Mouse (Mus musculus): Measurements from ENCODE around the gene Ppard.

Gene Ppard

DNA sequence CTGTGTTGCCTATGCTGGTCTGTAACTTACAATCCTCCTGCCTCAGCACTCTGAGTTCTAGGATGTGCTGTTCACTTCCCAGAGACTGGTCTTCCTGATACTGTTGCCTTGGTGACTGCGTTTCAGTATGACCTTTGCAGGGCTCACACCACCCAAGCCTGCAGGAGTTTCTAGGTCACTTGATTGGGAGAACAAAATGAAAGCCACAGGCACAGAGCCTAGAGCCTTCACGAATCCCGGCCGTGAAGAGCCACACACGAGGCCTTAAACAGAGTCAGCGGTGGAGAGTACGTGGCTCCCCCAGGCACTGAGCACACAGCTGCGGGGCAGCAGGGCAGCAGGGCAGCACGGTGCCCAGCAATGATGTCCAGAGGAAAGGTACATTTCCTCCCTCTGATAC lies 25.8 kb downstream of the Ppard start:
- no peak for DNase-seq

DNA sequence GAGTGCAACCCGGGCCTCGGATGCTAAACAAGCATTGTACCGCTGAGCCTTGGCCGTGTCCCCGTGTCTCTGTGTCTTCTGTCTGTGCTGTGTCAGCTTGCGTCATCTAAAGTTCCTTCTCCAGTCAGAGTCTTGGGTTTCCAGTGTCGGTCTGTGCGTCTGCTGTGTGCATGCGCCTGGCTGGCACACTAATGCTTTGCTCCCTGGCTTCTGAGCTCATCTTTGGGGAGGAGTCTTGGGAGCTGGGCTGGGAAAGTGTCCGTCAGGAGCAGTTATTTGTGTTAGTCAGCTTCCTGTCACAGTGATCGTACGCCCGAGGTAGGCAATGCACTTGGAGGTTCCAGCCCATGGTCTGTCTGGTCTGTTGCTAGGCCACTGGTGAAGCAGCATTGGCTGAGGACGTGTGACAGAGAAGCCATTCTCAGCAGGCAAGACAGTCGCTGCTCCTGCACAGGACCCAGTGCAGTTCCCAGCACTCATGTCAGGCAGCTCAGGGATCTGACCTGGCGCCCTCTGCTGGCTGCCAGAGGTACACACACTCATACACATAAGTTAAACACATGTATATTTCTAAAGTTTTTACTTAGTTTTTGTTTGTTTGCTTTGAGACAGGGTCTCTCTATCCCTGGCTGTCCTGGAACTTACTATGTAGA lies 27.5 kb downstream of the Ppard start:
- DNase-seq = no peak

DNA sequence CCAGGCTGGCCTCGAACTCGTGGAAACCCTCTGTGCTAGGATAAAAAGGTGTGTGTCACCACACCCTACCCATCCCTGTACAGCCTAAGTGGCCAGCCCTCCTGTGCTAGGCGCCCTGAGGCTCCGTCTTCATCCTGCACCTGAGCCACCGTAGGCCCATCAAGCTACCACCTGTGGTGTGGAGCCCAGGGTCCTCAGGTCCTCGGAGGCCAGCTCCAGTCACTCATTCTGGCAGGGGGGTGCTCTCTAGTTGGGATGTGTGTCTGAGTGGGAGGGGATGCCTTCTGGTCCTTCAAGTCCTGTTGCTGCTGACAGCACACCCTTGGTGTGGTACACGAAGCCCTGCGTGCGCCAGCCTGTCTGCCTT lies 28.0 kb downstream of the Ppard start:
- no peak for DNase-seq

DNA sequence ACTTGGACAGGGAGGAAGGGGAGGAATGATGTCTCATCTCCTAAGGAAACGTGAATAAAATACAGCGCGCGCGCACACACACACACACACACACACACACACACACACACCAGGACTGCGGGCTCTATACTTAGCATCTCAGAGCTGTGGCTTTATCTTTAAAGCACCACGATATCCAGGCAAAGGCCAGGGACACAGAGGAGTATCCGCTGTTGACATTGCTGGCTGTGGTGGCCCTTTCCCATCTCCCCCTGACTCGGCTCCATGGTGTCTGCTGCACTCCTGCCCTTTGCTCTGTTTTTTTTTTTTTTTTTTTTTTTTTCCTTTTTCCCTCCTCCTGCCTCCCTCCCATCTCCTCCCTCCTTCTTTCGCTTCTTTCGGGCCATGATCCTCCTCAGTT lies 29.3 kb downstream of the Ppard start:
- DNase-seq = no peak

DNA sequence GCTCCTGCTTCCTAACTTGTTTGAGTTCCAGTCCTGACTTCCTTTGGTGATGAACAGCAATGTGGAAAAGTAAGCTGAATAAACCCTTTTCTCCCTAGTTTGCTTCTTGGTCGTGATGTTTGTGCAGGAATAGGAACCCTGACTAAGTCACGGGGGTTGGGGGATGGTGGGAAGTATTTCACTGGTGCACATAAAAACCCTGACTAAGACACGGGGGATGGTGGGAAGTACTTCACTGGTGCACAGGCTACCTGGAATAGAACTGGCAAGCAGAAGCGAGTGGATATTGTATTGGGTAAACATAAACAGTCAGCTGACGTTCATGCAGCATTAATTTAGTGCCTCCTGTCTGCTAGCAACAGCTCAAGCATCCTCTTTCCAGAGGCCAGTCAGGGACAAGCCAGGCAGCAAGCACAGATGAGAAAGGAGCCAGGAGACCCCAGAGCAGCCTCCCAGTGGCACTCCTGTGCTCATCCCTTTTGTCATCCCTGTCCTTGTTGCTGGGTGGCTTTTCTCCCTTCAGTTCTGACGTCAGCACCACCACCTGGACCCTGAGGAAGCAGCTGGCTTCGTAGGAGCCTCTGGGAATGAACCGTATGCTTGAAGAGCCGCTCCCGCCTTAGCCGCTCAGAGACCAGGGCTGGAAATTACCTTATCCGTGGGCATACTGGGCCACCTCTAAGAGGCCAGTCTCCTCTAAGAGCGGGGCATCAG lies 30.8 kb downstream of the Ppard start:
- no peak for DNase-seq

DNA sequence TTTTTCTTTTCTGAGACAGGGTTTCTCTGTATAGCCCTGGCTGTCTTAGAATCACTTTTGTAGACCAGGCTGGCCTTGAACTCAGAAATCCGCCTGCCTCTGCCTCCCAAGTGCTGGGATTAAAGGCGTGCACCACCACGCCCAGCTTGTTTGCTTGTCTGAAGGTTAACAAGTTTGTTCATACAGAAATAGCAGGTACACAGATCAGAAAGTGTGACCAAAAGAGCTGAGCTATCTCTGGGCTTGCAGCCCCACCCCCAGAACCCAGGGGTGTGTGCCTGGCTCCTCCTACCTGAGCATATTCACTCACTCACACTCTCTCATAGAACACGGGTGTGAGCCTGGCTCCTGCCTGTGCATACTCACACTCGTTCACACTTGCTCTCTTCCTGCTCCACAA lies 34.8 kb downstream of the Ppard start:
- no peak for DNase-seq

DNA sequence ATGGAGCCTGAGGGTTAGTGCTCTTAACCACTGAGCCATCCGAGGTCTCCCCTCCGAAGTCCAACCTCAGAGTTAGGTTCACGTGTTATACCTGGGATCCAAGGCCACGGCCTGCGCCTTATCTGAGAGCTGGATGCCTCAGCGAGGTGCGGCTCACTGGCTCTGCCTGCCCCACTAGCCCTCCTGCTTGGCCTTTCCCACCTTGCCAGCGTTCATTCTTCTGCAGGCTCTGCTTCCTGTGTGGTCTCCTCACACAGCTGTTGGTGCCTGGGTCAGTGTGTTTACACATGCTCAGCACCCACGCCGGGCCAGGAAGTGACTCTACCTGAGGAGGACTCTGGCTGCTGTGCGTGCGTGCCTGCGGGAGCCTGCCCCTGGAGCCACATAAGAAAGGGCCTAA lies 37.7 kb downstream of the Ppard start:
- peak in 1 of 2 experiments; percentile 43 for DNase-seq

DNA sequence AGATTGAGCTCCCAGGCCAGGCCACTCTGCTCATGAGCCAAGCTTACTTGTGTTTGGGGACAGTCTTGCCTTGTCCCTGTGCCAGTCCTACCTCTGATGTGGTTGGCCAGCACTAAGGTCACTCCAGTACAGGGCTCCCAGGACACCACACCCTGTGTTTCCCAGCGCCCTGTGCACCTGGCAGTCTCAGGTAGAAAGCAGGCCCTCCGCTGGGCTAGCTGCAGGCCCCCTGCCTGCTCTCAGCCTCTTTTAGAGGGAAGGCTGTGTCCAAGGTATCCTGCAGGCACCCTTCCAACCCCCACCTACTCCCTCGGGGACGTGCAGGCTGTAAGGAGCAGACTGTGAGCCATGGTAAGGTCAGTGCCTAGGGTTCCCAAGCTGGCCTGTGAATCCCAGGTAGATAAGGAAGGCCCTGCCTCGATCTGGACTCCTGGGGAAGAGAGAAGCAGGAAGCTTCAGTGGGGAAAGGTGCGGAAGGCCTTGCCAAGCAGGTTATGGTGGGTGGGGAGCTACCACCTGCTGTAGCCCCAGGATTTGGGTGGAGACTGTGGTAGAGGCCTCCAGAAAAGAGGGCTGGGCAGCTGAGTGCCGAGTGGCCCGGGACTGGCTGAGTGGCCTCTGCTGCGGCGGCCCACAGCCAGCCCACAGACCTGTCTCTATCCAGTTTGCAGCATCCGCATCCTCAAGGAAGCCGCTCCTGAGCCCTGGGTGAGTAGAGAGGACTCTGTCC lies 39.2 kb downstream of the Ppard start:
- DNase-seq = no peak

DNA sequence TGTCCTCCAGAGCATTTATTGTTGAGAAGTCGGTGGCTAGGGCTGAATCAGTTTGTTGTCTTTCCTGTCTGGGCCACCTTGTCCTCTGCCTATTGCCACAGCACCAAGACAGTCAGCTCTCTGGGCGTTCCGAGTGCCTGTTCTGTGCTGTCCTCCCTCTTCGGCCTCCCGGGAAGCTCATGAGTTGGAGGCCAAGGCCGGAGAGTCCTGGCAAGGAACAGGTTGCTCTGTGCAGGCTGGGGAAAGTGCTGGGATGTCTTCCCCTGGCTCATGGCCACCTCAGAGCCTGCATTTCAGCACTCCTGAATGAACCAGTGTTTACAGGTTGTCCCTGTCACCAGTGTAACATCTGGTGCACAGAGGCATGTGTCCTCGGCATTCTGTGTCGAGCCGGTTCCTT lies 39.8 kb downstream of the Ppard start:
- no peak for DNase-seq

DNA sequence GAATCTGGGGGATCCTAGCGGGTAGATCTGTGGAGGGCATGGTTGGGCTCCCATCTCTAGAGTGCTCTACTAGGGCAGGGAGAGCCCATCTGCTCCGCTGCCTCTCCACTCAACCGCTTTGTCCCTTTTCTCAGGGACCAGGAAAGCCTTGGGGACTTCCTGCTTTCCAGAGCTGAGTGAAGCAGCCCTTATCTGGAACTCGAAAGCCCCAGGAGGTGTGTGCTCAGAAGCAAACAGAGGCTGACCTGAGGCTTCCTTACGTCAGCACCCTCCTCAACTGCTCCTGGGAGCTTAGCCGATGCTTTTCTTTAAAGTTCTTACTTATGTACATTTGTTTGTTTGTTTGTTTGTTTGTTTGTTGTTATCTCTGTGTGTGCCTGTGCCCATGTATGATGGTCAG lies 40.3 kb downstream of the Ppard start:
- DNase-seq = no peak

DNA sequence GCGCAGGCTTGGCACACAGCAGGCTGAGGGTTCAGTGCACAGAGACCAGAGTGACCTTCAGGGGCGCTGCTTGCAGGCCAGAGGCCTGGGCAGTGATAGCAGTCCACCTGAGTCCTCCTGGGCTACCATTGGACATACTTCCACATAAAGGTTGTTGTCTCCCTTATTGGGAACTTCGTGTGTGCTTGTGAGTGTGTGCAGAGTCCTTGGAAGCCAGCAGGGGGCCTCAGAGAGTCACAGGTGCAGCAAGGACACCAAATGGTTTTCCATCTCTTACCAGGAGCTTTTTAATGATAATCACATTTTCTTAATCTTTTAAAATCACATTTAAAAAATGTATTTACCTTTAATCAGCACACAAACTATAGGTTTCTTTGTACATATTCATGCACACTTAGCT lies 42.2 kb downstream of the Ppard start:
- no peak for DNase-seq

DNA sequence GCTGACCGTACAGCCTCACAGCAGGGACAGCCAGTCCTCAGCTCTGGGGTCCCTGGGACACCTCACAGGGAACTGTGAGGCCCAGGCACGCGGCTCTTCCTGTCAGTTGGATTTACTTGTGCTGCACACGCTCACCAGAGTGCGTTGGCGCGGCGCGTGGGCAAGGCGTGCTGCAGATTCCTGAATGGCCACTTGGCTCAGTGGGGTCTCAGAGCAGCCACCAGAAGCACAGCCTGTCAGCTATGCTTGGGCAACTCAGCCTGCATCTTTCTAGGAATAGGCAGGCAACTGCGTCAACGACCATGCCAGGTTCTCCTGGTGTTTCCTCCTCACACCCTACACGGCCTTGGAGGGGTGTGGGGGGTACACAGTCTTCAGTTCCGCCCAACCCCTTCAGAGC lies 44.7 kb downstream of the Ppard start:
- no peak for DNase-seq

DNA sequence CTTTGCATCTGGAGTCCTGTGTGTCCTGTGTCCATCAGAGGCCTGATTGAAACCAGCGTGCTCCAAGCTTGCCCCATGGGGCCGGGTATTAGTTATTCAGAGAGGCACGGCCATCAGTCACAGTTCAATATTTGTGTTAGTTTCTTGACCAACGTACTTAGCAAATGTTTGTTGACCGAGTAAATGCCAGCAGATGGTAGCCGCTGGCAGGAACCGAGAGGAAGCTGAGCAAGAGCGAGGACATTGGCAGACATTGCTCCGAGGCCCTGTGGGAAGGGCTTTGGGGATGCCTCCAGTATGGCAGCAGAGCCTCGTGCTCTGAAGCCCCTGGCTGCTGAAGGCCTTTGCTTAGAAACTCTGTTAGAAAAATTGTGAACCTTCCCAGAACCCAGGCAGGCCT lies 45.2 kb downstream of the Ppard start:
- no peak for DNase-seq

DNA sequence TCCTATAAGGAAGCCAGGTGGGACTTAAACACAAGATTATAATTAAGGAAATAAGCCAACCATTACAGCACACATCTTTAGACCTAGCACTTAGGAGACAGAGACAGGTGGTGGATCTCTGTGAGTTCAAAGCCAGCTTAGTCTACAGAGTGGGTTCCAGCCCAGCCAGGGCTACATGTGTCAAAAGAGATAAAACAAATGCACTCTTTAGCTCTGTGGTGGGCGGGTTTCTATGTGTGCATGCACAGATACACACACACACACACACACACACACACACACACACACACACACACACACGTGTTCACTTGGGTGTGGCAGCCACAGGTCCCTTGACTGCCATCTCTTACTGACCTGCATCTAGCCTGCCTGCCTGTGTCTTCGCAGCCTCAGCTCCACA lies 45.7 kb downstream of the Ppard start:
- DNase-seq = no peak

DNA sequence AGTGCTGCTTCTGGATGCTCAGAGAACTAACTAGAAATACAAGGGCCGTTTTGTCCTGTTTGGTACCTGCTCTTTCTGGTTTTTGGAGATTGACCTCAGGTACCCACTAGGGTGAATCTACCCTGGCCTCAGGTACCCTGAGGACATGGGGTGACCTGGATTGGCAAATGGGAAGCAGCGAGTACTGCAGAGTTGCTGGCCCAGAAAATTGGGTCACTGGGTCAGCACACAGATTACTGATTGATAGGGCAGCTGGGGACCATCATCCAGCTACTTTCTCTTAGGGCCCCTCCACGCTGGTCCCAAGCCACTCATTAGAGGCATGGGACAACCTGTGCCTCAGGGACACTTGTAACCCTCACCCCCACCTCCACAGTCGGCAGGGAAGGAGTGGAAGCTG lies 46.7 kb downstream of the Ppard start:
- DNase-seq = no peak

DNA sequence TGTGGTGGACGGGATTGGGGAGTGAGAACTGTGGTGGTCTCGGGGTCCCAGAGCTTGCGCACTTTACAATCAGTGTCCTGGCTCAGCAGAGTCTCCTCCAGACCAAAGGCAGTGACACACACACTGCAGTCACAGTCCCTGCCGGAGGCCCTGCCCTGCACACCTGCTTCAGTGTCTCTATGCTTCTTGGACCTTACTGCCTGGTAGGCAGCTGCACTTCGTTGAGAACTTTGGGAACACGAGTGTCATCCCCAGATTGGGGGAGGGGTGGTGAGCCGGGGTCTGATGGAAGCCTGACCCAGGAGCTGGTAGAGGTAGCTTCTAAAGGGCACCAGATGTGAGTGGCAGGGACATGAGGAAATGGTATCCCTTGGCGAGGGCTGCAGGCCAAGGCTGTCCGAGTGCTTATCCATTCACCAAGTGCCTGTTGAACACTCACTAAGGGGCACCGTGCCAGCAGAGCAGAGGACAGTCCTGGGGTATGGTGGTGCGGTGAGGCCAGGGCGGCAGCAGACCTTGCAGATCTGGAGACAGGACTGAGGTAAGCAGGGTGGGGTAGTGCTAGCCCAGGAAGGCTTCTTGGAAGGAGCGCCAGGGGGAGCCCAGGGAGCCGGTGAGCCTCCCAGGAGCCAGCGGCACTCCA lies 47.4 kb downstream of the Ppard start:
- no peak for DNase-seq

DNA sequence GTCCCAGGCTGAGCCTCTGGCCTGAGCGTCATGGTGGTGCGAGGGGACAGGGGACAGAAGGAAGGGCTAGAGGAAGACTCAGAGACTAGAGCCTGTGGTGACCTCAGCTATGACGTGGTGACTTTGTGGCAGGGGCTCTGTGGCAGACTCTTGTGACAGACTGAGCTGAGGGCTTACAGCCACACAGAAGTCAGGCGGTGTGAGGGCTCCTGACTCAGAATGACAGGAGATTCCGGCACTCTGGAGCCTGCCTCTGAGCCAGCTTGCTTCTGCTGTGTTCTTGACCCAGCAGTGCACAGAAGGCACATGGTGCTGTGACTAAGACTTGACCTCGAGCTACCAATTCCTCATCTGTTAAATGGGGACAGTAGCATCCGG lies 47.9 kb downstream of the Ppard start:
- DNase-seq = no peak

DNA sequence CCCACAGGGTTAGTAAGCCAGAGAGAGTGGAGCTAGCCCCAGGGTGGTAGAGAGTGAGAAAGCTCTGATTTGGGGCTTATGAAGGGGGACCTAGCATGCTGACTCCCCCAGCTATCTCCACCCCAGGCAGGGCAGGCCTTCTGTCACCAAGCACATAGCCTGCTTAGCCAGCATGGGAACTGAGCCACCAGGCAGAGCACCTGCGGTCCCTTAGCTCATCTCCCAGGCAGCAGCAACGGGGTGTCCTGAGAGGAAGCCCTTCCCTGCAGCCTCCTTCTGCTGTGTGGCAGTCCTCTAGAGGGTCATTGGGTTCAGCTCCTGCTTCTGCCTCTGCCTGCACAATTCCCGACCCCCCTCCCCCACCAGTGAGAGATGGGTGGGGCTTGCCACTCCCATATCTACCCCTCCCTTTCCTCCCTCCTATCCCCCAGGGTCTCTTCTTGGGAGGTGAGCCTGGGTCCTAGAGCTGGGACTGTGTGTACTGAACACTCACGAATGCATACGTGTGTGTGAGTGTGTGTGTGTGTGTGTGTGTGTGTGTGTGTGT lies 48.4 kb downstream of the Ppard start:
- no peak for DNase-seq

DNA sequence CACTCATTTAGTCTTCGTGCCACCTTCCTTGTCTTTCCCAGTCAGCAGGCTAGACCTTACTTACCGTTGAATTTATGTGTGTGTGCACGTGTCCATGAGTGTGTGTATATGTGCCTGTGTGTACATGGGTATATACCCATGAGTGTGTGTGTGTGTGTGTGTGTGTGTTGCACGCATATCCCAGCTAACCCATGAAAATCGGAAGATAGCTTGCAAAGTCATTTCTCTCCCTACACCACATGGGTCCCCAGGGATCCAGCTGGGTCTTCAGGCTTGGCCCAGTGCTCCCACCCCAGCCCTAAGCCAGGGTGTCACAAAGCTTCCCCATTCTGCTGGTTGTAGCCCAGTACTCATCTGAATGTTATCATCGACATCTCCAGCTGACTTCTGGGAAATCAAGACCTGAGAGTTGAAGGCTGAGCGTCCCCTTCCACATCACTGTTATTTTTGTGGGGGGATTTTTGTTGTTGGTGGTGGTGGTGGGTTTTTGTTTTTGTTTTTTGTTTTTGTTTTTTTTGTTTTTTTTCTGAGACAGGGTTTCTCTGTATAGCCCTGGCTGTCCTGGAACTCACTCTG lies 49.5 kb downstream of the Ppard start:
- DNase-seq = no peak

DNA sequence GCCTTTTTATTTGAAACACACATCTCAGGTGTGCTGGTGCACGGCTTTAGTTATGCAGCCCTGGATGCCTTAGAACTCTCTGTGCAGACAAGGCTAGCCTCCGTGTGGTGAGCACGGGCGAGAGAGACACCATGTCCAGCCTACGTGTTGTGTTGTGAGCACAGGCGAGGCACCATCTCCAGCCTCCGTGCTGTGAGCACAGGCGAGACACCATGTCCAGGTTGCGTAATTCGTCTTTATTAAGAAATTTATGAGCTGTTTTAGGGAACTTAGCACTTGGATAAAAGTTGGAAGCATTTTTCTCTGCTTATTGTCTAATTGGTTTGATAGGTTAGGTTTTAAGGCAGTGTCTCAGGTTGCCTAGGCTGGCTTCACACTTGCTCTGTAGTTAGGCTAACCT lies 50.7 kb downstream of the Ppard start:
- no peak for DNase-seq

DNA sequence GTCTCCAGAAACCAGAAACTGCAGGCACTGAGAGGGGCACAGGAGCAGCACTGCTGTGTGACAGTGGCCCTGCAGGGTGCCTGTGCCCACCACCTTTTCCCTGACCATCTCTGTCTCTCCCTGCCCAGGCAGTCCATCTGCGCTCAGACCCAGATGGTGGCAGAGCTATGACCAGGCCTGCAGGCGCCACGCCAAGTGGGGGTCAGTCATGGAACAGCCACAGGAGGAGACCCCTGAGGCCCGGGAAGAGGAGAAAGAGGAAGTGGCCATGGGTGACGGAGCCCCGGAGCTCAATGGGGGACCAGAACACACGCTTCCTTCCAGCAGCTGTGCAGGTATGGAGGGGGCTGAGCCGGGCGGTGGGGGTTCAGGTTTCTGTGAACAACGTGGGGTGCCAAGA lies 53.6 kb downstream of the Ppard start:
- no peak for DNase-seq

DNA sequence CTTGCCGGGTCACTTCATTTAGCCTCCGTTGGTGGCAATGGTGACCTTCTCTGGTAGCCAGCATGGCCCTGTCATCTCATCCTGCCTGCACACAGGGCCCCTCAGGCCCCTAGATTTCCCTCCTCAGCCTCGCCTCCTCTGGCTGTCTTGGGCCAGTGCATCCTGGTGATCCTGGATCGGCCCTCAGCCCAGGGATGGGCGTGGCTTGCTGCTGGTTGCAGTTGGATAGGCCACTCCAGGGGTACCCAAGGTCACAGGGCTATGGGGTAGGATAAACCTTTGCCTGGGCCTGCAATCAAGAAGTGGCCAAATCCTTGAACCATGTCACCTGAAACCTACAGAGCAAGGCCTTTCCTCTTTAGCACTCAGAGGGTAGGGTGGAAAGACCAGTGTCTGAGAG lies 54.5 kb downstream of the Ppard start:
- DNase-seq = no peak

DNA sequence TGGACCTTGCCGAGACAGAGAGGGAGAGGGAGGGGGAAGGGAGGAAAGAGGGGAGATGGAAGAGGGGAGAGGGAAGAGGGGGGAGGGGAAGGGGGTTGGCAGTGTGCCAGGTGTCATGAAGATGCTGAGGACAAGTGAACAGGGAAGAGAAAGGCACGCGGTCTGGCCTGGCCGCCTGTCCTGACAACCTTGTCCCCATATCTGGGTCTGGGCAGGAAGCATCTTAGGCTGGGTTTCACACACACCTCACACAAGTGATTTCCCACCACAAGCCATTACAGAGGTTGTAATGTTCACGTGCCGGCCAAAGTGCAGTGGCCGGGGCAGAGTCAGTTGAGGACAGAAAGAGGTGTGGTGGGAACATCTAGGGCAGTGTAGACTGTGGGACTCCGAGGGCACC lies 55.1 kb downstream of the Ppard start:
- no peak for DNase-seq
